Mouse (Mus musculus) skeletal muscle tissue, adult 2 months (tissue): ENCODE data around the gene Nedd4.

Experiments used
- DNase-seq: peaks from one replicate; pipeline ENCODE4 v3.0.0-alpha.2; 2012; ENCODE audit warnings: low read depth, low spot score

Nedd4 gene

DNA sequence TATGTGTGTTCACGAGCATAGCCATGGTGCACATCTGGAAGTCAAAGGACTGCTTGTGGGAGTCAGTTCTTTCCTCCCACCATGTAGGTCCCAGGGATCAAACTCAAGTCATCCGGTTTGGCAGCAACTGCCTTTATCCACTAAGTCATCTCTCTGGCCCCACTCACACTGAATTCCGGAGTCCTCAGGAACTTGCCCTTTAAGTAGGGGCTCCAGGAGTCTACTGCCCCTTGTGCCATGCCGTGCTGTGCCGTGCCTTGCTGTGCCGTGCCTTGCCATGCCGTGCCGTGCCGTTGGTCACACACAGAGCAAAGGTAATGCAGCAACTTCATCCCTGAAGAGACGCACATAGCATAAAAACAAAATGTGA lies 129.1 kb downstream of the Nedd4 start:
- DNase-seq, result peak; percentile 25

DNA sequence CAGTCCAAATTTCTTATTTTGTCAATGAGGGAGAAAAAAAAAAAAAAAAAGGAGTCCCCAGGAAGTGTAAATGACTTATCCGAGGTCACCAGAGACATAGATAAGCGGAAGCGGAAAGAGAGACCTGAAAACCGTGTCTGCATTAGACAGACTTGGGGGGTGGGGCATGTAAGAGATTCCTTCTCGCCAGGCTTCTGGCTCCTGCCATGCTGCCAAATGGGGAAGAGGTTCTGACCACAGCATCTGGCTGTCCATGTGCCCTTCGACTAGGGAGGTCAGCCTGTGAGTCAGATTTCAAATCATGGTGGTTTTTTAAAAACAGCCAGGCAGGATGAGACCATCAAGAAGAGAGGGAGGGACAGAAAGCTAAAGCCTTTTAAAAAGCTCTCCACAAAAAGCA lies 129.5 kb downstream of the Nedd4 start:
- DNase-seq, result peak; percentile 70

DNA sequence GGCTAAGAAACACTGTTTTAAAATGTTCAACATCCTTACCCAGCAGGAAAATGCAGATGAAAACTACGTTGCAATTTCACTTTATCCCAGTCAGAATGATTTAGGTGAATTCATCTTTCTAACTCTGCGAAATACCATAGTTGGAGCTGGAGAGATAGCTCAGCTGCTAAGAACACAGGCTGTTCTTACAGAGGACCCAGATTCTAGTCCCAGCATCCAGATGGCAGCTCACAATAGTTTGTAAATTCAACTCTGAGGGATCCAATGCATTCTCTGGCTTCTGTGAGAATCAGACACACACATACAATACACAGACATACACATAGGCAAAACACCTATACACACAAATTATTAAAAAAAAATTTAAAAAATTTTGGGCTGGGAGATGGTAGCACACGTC lies 133.1 kb downstream of the Nedd4 start:
- DNase-seq, result no peak

GRCm38 (mm10) chr9:72797136-72797621 lies 135.0 kb downstream of the Nedd4 start:
- DNase-seq, result peak; percentile 77
